Mouse (Mus musculus) forebrain, embryonic 11.5 days (tissue): ENCODE results near the gene Mast4. TPM values are rescaled to one million over a fixed set of nuclear protein-coding genes. Genes with fewer than 3 reads are reported as not detected.
"Not testable (repeated sequence)": the region's sequence is repeated elsewhere in the genome, so short reads cannot be mapped to it uniquely, and the experiment has no call there.

Source experiments
- ATAC-seq: fragments of 200-750 bp; cut with Nextera tagmentation; replicated peaks from 2 replicates; pipeline ENCODE4 v1.8.0; 2017; ENCODE audit warnings: moderate TSS enrichment; ENCODE audit not compliant: low FRiP score
- DNase-seq: peaks from one replicate; pipeline ENCODE4 v3.0.0-alpha.2; 2017; ENCODE audit warnings: low spot score
- H3K27ac ChIP-seq: fragments of 300-500 bp; sonication (generic); 2 replicates; pipeline ENCODE4 v1.5.1; 2014; ENCODE audit warnings: low read depth, low read length
- H3K27me3 ChIP-seq: fragments of 300-500 bp; sonication (generic); 2 replicates; pipeline ENCODE4 v1.6.1; 2014; ENCODE audit warnings: mild to moderate bottlenecking, low read length, mixed read lengths; ENCODE audit not compliant: control insufficient read depth, insufficient read depth
- H3K36me3 ChIP-seq: fragments of 300-500 bp; sonication (generic); 2 replicates; pipeline ENCODE4 v1.6.1; 2014; ENCODE audit warnings: mild to moderate bottlenecking, low read length, moderate library complexity, mixed read lengths; ENCODE audit not compliant: control insufficient read depth, insufficient read depth
- H3K4me1 ChIP-seq: fragments of 300-500 bp; sonication (generic); replicated peaks from 2 replicates; pipeline ENCODE4 v1.6.1; 2014; ENCODE audit warnings: low read length, mixed read lengths; ENCODE audit not compliant: control insufficient read depth, insufficient read depth
- H3K4me2 ChIP-seq: fragments of 300-500 bp; sonication (generic); 2 replicates; pipeline ENCODE4 v1.6.1; 2014; ENCODE audit warnings: low read depth, mild to moderate bottlenecking, low read length, moderate library complexity, mixed read lengths; ENCODE audit not compliant: severe bottlenecking
- H3K4me3 ChIP-seq: fragments of 300-500 bp; sonication (generic); 2 replicates; pipeline ENCODE4 v1.5.1; 2014; ENCODE audit warnings: low read depth, low read length
- H3K9ac ChIP-seq: fragments of 300-500 bp; sonication (generic); 2 replicates; pipeline ENCODE4 v1.6.1; 2014; ENCODE audit warnings: low read length
- H3K9me3 ChIP-seq: fragments of 300-500 bp; sonication (generic); 2 replicates; pipeline ENCODE4 v1.6.1; 2016; ENCODE audit warnings: low read length, mixed read lengths; ENCODE audit not compliant: control insufficient read depth
- WGBS: fragments of 180-500 bp; shearing (Covaris S2); extraction: QIAGEN DNeasy Blood & Tissue Kit; methylation state at CpG from one replicate; pipeline ENCODE4 v1.1.7; 2014; 5-methylcytosine and 5-hydroxymethylcytosine counted together
- polyA plus RNA-seq: library from polyadenylated mRNA; unstranded; fragments of >200 nt; fragmentation: Nextera tagmentation; extraction: Ambion mirVana; gene quantifications from 2 replicates; pipeline ENCODE4 v1.2.1, GENCODE M21; 2014

Gene Mast4
- polyA plus RNA-seq, result 20.3 and 23.5 TPM in 2 replicates

DNA sequence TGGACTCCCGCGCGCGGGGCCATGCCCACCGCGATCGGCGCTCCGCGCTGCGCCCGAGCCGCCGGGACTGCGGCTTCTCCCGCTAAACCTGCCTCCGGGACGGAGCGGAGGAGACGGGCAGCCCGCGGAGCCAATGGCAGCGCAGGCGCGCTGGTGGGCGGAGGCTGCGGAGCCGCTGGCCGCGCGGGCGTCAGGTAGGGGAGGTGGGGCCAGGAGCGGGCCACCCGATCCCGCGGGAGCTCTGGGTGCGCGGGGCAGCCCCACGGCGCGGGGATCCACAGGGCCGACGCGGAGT is at the start of gene Mast4:
Mast4 (minus strand) TSS at position 106 of the 295 bp plus-strand sequence.
- peaks cover 26% of the 10 kb centered on the region for H3K27me3 ChIP-seq
- WGBS, result 1% methylated on average over 43 of the region's 44 CpGs
- peaks cover 14% of the 10 kb centered on the region; the same call in 1 of the 2 replicates for H3K4me1 ChIP-seq
- peak within 1 kb of the TSS; percentile 92 for H3K4me2 ChIP-seq
- H3K27ac ChIP-seq, result no peak within 1 kb of the TSS
- peak within 1 kb of the TSS; percentile 54 for H3K4me3 ChIP-seq
- H3K9me3 ChIP-seq, result no peaks in the 10 kb centered on the region
- H3K9ac ChIP-seq, result peak within 1 kb of the TSS; percentile 56
- DNase-seq (peak; percentile 92), ATAC-seq (peak; percentile 97)
- H3K36me3 ChIP-seq, result no peaks in the 10 kb centered on the region

DNA sequence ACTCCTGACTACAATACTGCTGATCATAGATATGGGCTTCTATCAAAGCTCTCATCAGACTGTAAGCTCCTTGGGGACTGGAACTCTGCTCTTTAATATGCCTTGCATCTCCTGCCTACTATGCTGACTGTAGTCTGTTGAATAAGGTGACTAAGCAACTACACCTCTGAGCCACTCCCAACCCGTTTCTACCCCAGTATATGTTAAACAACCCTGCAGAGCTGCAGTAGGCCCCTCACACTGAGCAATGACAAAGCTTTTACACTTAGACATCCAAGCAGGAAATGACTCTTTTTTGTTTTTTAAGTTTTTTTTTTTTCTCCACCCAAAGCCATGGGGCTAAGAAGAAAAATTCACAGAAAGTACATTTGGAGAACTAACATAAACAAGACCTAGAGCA is 40.2 kb upstream of the Mast4 start:
- no peaks in the 10 kb centered on the region for H3K4me1 ChIP-seq
- no peak for DNase-seq
- H3K27ac ChIP-seq, result no peak overlapping the region
- H3K27me3 ChIP-seq, result no peaks in the 10 kb centered on the region
- no peak overlapping the region for H3K4me2 ChIP-seq
- no peak overlapping the region for H3K9ac ChIP-seq
- WGBS, result 52% methylated on average over 1 of the region's 1 CpGs
- H3K9me3 ChIP-seq, result no peaks in the 10 kb centered on the region
- H3K4me3 ChIP-seq, result no peak overlapping the region
- no peak for ATAC-seq
- no peaks in the 10 kb centered on the region for H3K36me3 ChIP-seq

DNA sequence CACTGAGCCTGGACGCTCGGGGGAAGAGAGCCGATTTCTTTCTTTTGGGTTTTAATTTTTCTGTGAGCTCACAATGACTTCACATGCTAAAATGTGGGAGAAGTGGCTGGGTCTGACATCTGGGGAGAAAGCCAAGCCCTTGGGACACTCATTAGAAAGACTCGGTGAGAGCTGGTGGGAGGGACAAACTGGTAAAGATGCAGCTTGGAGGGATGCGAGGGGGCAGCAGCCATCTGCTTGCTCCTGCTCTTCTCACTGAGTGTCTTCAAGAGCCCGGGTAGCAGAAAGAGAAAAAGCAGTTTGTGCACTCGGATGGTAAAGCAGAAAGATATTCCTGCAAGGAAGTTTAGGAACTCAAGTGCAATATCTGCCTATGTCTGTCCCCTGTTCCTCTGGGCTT is 34.9 kb upstream of the Mast4 start:
- Histone ChIP-seq H3K9ac (no peak overlapping the region), H3K27ac (no peak overlapping the region), H3K4me3 (no peak overlapping the region), H3K4me1 (no peaks in the 10 kb centered on the region), H3K36me3 (no peaks in the 10 kb centered on the region), H3K9me3 (no peaks in the 10 kb centered on the region), H3K4me2 (no peak overlapping the region), H3K27me3 (no peaks in the 10 kb centered on the region)
- WGBS, result 89% methylated on average over 7 of the region's 7 CpGs
- DNase-seq (no peak), ATAC-seq (no peak)

DNA sequence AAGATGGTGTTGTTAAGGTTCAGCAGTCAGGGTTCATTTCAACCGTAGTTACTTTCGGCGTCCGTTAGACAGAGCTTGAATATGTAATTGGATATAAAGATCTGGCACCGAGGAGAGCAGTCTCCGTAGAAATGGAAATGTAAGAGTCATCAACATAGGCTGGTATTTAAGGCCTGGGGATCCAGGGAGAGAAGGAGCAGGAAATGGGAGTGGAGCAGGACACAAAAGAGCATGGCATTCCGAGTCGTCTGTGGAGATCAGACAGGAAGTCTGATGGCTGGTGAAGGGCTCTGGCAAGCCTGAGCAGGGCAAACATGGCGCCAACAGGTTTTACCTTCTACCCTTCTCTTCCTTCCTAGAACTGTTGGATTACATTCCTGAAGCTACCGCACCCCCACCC is 28.9 kb upstream of the Mast4 start:
- WGBS, result 87% methylated on average over 10 of the region's 10 CpGs
- H3K9ac ChIP-seq, result no peak overlapping the region
- no peak for ATAC-seq

DNA sequence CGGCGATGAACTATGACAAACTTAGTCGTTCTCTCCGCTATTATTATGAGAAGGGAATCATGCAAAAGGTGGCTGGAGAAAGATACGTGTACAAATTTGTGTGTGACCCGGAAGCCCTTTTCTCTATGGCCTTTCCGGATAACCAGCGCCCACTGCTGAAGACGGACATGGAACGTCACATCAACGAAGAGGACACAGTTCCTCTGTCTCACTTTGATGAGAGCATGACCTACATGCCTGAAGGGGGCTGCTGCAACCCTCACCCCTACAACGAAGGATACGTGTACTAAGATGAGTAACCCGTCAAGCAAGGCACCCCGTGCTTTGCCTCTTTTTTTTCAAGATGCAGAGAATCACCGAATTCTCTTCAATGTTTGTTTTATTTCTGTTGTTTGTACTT is 23.1 kb upstream of the Mast4 start:
- H3K4me1 ChIP-seq, H3K9ac ChIP-seq, H3K4me2 ChIP-seq, ATAC-seq, H3K27ac ChIP-seq, H3K4me3 ChIP-seq, H3K9me3 ChIP-seq, DNase-seq, H3K27me3 ChIP-seq, H3K36me3 ChIP-seq: not testable (repeated sequence)
- WGBS, result 95% methylated on average over 16 of the region's 16 CpGs

More for the DNA sequence above, 28.9 kb upstream of the Mast4 start:
- H3K4me3 ChIP-seq, result no peak overlapping the region
- no peaks in the 10 kb centered on the region for H3K27me3 ChIP-seq
- H3K36me3 ChIP-seq, result no peaks in the 10 kb centered on the region
- no peaks in the 10 kb centered on the region for H3K4me1 ChIP-seq
- H3K27ac ChIP-seq, result no peak overlapping the region
- H3K9me3 ChIP-seq, result no peaks in the 10 kb centered on the region
- no peak for DNase-seq
- no peak overlapping the region for H3K4me2 ChIP-seq

DNA sequence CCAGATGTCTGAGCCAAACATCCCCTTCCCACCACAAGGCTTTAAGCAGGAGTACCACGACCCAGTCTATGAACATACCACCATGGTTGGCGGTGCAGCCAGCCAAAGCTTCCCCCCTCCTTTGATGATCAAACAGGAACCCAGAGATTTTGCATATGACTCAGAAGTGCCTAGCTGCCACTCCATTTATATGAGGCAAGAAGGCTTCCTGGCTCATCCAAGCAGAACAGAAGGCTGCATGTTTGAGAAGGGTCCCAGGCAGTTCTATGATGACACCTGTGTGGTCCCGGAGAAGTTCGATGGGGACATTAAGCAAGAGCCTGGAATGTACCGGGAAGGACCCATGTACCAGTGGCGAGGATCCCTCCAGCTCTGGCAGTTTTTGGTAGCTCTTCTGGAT is 22.6 kb upstream of the Mast4 start:
- not testable (repeated sequence) for H3K27me3 ChIP-seq, H3K9me3 ChIP-seq, H3K27ac ChIP-seq, DNase-seq, H3K4me3 ChIP-seq, H3K9ac ChIP-seq, H3K4me1 ChIP-seq, H3K36me3 ChIP-seq, ATAC-seq, H3K4me2 ChIP-seq
- 97% methylated on average over 5 of the region's 6 CpGs for WGBS

DNA sequence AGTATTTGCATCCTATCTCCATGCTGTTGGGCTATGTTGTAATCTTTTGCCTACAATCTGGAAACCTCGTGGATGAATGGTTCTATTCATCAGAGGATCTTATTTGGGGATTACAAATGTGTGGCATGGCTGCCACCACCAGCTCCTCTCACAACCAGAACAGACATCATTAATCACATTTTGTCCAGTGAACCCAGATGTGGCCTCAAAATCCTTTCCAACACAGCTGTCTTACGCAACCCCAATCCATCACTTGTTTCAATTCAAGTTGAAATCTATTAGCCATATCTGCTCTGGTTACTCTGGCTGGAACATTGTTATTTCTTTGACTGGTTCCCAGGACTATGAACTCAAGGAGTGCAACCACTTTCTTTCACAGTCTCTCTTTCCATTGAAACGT is 20.4 kb upstream of the Mast4 start:
- no peak for DNase-seq
- H3K9ac ChIP-seq, result no peak overlapping the region
- H3K9me3 ChIP-seq, result no peaks in the 10 kb centered on the region
- H3K27ac ChIP-seq, result no peak overlapping the region
- 72% methylated on average over 3 of the region's 3 CpGs for WGBS
- H3K36me3 ChIP-seq, result no peaks in the 10 kb centered on the region
- H3K4me1 ChIP-seq, result no peaks in the 10 kb centered on the region
- H3K4me2 ChIP-seq, result no peak overlapping the region
- ATAC-seq, result no peak
- H3K4me3 ChIP-seq, result no peak overlapping the region
- no peaks in the 10 kb centered on the region for H3K27me3 ChIP-seq

DNA sequence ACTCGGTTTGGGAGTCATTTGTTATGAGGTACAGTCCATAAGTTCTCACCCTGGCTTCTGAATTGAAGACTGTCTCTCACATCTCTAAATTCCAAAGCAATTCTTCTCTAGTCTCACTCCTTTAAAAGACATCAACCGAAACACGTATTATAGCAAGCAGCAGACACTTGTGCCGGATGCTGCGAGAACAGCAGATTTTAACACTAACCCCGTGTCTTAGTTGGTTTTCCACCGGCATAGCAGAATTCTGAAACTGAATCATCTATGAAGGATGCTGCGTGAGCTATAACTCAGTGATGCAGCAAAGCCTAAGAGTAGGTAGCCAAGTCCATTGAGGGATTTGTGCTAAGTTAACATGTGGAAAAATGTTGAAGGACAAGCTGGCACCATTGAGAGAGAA is 10.5 kb upstream of the Mast4 start:
- Histone ChIP-seq H3K27ac (no peak overlapping the region), H3K9ac (no peak overlapping the region), H3K9me3 (no peaks in the 10 kb centered on the region), H3K36me3 (no peaks in the 10 kb centered on the region), H3K4me2 (no peak overlapping the region), H3K4me1 (no peaks in the 10 kb centered on the region), H3K27me3 (no peaks in the 10 kb centered on the region), H3K4me3 (no peak overlapping the region)
- WGBS, result 95% methylated on average over 8 of the region's 8 CpGs
- no peak for ATAC-seq
- DNase-seq, result no peak

DNA sequence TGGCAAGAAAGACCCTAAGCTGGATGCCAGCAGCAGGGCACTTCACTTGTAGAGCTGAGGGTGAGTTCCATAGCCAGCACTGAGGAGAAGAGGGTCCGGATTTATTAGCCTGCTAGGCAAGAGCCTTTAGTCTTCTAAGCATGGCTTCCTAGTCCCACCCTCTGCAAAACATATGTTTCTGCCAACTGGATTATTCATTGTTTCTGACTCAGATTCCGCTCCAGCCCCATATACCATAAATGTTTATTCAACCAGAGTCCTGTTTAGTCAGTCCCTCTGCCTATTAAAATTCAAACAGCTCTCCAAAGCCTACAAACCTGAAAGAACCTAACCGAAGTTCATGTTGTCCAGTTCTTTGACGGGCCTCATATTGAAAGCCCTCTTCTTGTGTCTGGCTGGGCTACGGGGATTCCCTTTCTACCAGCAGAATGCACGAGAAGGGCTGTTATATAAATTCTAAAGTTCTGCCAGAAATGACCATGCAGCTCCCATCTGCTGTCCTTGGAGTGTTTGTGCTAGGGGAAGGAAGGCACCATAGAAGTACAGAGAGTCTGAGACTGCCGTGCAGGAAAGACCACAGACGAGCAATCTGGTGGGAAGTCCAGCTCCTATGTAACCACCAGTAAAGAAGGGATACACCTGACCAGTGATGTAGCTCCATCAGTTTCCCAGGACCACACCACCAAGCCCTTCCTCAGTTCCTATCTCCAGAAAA is 9.9 kb upstream of the Mast4 start:
- H3K36me3 ChIP-seq, result no peaks in the 10 kb centered on the region
- WGBS, result 92% methylated on average over 8 of the region's 8 CpGs
- no peak overlapping the region for H3K27ac ChIP-seq
- ATAC-seq, result no peak
- H3K4me3 ChIP-seq, result no peak overlapping the region
- no peak for DNase-seq
- no peaks in the 10 kb centered on the region for H3K27me3 ChIP-seq
- no peaks in the 10 kb centered on the region for H3K9me3 ChIP-seq
- no peaks in the 10 kb centered on the region for H3K4me1 ChIP-seq
- H3K9ac ChIP-seq, result no peak overlapping the region
- no peak overlapping the region for H3K4me2 ChIP-seq
